Mouse (Mus musculus) heart, embryonic 11.5 days (tissue): ENCODE data around the gene Tecpr2. TPM values are rescaled to one million over a fixed set of nuclear protein-coding genes. Genes with fewer than 3 reads are reported as not detected.

ENCODE experiments used
- ATAC-seq: fragments of 200-750 bp; cut with Nextera tagmentation; replicated peaks from 2 replicates; pipeline ENCODE4 v1.8.0; 2017; ENCODE audit warnings: moderate library complexity; ENCODE audit not compliant: insufficient number of reproducible peaks, low FRiP score, low TSS enrichment
- H3K27ac ChIP-seq: fragments of 300-500 bp; sonication (generic); 2 replicates; pipeline ENCODE4 v1.5.1; 2014; ENCODE audit warnings: mild to moderate bottlenecking, low read depth, low read length
- H3K27me3 ChIP-seq: fragments of 300-500 bp; sonication (generic); 2 replicates; pipeline ENCODE4 v1.6.1; 2014; ENCODE audit warnings: mild to moderate bottlenecking, low read length, mixed read lengths; ENCODE audit not compliant: control insufficient read depth, insufficient read depth
- H3K36me3 ChIP-seq: fragments of 300-500 bp; sonication (generic); 2 replicates; pipeline ENCODE4 v1.6.1; 2014; ENCODE audit warnings: mild to moderate bottlenecking, low read length, moderate library complexity, mixed read lengths; ENCODE audit not compliant: control insufficient read depth, insufficient read depth
- H3K4me1 ChIP-seq: fragments of 300-500 bp; sonication (generic); 2 replicates; pipeline ENCODE4 v1.6.1; 2014; ENCODE audit warnings: low read length; ENCODE audit not compliant: control insufficient read depth, insufficient read depth
- H3K4me2 ChIP-seq: fragments of 300-500 bp; sonication (generic); 2 replicates; pipeline ENCODE4 v1.6.1; 2014; ENCODE audit warnings: mild to moderate bottlenecking, moderate library complexity
- H3K4me3 ChIP-seq: fragments of 300-500 bp; sonication (generic); 2 replicates; pipeline ENCODE4 v1.5.1; 2014; ENCODE audit warnings: low read depth, low read length
- H3K9ac ChIP-seq: fragments of 300-500 bp; sonication (generic); 2 replicates; pipeline ENCODE4 v1.6.1; 2014; ENCODE audit warnings: mild to moderate bottlenecking, low read depth, low read length, moderate library complexity
- H3K9me3 ChIP-seq: fragments of 300-500 bp; sonication (generic); replicated peaks from 2 replicates; pipeline ENCODE4 v1.6.1; 2016; ENCODE audit warnings: low read length; ENCODE audit not compliant: control insufficient read depth
- WGBS: fragments of 180-500 bp; shearing (Covaris S2); extraction: QIAGEN DNeasy Blood & Tissue Kit; methylation state at CpG from one replicate; pipeline ENCODE4 v1.1.7; 2014; ENCODE audit not compliant: insufficient replicate concordance; 5-methylcytosine and 5-hydroxymethylcytosine counted together
- polyA plus RNA-seq: library from polyadenylated mRNA; unstranded; fragments of >200 nt; fragmentation: Nextera tagmentation; extraction: Ambion mirVana; gene quantifications from 2 replicates; pipeline ENCODE4 v1.2.1, GENCODE M21; 2014

Tecpr2 gene
- polyA plus RNA-seq: 2.5 and 2.8 TPM in 2 replicates

DNA sequence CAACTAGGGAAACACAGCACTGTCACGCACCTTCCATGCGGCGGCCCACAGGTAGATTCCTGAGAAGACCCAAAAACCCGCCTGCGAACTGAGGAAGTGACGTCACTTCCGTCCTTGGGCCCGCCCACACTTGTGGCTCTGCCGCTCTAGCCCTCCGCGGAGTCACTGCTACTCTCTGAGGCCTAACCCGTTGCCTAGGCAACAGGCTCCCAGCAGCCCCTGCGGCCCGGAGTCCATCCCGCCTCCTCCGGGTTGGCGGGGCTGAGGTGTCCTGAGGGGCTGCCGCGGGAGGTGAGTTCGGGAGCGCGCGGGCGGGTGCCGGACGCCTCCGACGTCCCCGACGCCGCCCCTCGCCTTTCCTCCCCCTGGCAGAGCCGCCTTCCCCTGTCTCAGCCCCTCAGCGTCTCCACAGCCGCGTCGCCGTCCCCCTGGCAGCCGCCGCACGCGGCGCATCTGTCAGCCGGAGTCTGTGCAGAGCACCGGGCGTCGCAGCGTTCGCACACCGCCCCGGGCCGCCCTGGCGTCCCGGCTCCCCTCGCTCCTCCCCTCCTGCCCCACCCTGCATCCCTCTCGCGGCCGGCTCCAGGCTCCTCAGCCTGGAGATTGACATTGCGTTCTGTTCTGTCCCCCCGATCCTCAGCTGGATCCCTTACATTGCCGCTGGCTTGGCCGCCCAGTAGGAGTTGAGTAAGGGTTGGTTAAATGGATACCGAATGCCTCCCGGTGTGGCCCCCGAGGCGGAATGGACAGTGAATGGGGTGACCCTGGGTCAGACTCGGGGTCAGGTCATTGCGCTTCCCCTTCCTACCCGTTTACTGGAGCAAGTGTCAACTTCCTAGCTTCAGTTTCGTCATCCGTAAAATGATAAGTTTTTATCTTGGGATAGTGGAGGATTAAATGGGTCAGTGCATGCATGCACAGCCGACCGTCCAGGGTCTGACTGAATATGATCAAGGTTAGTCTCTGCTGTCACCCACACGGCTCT lies at the start of gene Tecpr2, which contains the start of gene Cinp:
Tecpr2 (plus strand) TSS at position 229 of the 985 bp plus-strand sequence.
Cinp (minus strand) TSS at position 110 of the 985 bp plus-strand sequence.
- Histone ChIP-seq H3K4me1 (peaks cover 10% of the 10 kb centered on the region; the same call in 1 of the 2 replicates), H3K4me2 (peak within 1 kb of the TSS; percentile 93), H3K4me3 (peak within 1 kb of the TSS; percentile 82), H3K9me3 (no peaks in the 10 kb centered on the region), H3K27me3 (no peaks in the 10 kb centered on the region), H3K27ac (peak within 1 kb of the TSS; percentile 77), H3K36me3 (no peaks in the 10 kb centered on the region), H3K9ac (peak within 1 kb of the TSS; percentile 83)
- peak; percentile 99 for ATAC-seq
- WGBS: under 1% methylated on average over 70 of the region's 74 CpGs

DNA sequence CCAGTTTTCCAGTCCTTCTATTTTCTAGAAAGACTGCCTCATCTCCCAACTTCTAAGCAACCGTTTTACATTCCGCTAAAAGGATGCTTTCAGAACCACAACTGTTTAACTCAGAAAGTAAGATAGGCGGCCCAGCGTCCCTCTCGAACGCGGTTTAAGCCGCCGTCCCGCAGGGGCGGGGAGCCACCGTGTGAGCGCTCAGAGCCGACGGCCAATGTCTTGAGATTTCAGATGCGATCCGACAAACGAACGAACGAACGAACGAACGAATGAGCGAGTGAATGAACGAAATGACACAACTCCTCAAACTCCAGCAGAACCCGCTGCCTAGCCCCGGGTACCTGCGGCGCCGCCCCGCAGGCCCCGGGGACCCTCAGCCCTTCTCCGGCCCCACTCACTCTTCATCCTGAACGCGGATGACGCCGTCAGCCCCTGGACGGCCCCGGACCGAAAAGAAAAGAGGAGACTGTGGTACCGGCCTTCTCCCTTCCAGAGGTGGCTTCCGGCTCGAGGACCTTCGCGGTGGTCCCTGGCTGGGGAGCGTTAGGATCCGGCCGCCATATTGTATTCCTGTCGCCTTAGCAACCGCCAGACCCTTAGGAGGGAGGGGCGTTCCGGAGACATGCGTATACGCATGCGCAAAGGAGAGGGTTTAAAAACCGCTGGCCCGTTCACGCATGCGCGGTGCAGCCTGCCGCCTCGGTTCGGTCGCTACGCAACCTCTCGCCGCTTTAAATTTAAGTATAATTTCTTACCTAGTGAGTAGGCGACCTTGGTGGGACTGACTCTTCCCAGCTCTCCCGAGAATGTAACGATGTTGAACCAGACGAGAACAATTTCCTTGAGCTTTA lies 48.5 kb upstream of the Tecpr2 start, which contains the start of gene Mok:
Mok (minus strand) TSS at position 592 of the 851 bp plus-strand sequence.
- no peak within 1 kb of the TSS for H3K27ac ChIP-seq
- peak within 1 kb of the TSS; percentile 52; the same call in 1 of the 2 replicates for H3K9ac ChIP-seq
- H3K9me3 ChIP-seq: no peaks in the 10 kb centered on the region
- WGBS: under 1% methylated on average over 71 of the region's 71 CpGs
- ATAC-seq: peak; percentile 58
- H3K4me1 ChIP-seq: peaks cover 8% of the 10 kb centered on the region
- peak within 1 kb of the TSS; percentile 78 for H3K4me3 ChIP-seq
- no peaks in the 10 kb centered on the region for H3K27me3 ChIP-seq
- H3K36me3 ChIP-seq: no peaks in the 10 kb centered on the region
- peak within 1 kb of the TSS; percentile 74 for H3K4me2 ChIP-seq

DNA sequence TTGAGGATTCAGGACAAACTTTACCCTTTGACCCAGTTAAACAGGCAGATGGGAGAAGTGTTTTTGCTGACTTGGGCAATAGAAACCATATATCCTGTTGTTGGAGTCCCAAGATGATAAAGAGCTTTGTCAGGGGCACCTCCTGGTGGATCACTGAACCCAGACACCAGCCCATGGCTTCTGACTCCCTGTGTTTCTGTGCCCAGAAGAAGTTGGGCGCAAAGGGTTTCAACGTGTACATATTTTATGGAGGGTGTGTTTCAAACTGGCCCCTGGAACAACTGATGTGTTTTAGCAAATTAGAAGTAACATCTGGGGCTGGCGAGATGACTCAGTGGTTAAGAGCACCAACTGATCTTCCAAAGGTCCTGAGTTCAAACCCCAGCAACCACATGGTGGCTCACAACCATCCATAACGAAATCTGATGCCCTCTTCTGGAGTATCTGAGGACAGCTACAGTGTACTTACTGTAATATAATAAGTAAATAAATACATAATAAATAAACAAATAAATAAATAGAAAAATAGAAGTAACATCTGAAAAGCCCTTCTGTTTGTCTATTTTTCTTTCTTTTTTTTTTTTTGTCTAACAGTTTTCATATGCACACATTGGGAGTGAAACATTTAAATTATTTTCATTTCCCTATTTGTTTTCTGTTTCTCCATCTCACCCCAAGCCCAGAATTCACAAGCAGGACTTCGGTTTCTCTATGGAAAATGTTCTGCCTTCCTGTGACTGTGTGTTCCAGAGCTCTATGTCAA lies 47.2 kb upstream of the Tecpr2 start:
- no peak overlapping the region; the same call in 1 of the 2 replicates for H3K4me2 ChIP-seq
- ATAC-seq: no peak
- no peaks in the 10 kb centered on the region for H3K27me3 ChIP-seq
- H3K9ac ChIP-seq: no peak overlapping the region
- peaks cover 16% of the 10 kb centered on the region for H3K4me1 ChIP-seq
- H3K27ac ChIP-seq: no peak overlapping the region
- H3K4me3 ChIP-seq: no peak overlapping the region
- H3K36me3 ChIP-seq: no peaks in the 10 kb centered on the region
- H3K9me3 ChIP-seq: no peaks in the 10 kb centered on the region
- 65% methylated on average over 5 of the region's 5 CpGs for WGBS

DNA sequence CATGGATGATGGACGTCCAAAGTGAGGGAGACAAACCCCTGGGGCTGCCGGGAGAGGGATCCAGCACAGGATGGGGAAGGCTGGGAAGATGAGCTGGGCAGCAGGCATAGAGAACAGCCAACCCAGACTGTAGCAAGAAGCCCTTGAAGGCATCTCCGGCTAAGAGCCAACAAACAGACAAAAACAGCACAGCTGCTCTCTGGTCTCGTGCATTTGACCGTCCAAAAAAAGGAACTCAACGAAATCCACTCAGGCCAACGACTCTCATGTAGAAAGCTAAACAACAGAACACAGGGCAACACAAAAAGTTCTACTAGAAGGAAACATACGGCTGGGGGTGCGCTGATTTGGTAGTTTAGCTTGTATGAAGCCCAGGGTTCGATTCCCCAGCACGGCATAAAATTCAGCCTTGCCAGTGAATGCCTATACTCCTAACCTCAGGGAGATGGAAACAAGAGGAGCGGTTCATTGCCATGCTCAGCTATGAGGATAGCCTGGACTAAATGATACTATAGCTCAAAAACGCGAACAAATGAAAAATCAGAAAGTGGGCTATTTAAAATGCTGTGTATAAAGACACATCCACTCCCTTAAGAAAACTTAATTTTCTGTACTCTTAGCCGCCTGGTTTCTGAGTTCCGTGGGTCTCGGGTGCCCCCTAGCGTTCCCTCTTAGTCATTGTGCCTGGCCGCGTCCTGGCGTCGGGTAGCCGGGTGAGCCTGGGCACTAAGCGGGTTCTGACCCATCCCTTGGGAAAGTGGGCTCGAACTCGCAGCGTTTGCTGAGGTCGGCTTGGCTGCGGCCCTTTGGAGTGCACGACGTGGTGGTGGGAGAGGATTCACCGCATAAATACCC lies 45.6 kb upstream of the Tecpr2 start:
- 18% methylated on average over 32 of the region's 32 CpGs for WGBS
- Histone ChIP-seq H3K27me3 (no peaks in the 10 kb centered on the region), H3K9me3 (no peaks in the 10 kb centered on the region), H3K4me2 (peak overlapping the region; percentile 87), H3K4me1 (peaks cover 11% of the 10 kb centered on the region), H3K36me3 (no peaks in the 10 kb centered on the region), H3K4me3 (peak overlapping the region; percentile 54), H3K27ac (no peak overlapping the region), H3K9ac (peak overlapping the region; percentile 64)
- ATAC-seq: no peak

DNA sequence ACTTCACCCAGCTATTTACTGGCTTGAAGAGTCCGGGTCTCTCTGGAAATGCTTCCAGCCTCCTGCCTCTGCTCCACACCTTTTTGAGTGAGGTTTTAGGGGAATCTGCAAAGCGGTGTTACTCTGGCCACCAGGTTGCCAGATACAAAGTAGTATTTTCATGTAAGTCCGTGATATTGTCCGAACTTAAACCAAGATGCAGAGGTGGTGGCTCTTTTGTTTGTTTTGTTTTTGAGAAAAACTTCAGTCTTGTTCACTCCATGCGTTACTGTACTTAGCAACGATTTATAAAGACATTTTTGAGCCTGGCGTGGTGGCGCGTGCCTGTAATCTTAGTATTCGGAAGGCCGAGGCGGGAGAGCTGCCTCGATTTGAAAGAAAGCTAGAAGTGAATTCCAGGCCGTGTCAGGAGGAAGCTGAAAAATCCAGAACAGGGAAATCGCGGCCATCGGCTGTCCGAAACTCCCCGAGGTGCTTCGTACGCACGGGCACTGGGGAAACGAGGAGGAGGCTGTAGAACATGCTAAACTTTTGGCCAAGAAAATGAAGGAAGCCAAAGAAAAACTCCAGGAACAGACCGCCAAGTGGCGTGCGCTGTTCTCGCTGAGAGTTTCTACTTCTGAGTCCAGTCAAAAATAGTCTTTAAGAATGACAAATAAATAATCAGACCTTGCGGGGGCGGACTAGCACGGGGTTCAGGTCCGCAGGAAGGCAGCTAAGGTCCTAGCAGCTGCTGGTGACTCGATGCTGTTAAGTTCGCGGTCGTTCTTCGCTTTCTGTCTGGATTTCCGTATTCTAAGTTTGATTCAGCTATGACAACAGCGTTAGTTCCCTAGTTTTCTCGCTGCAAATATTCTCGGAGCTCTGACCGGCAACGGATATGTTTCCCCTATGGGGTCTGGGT lies 44.6 kb upstream of the Tecpr2 start:
- ATAC-seq: no peak
- Histone ChIP-seq H3K4me3 (peak overlapping the region; percentile 54), H3K4me1 (peaks cover 11% of the 10 kb centered on the region), H3K9me3 (no peaks in the 10 kb centered on the region), H3K27me3 (no peaks in the 10 kb centered on the region), H3K9ac (peak overlapping the region; percentile 64), H3K27ac (peak overlapping the region; percentile 64), H3K4me2 (peak overlapping the region; percentile 87), H3K36me3 (no peaks in the 10 kb centered on the region)
- WGBS: 1% methylated on average over 42 of the region's 42 CpGs

DNA sequence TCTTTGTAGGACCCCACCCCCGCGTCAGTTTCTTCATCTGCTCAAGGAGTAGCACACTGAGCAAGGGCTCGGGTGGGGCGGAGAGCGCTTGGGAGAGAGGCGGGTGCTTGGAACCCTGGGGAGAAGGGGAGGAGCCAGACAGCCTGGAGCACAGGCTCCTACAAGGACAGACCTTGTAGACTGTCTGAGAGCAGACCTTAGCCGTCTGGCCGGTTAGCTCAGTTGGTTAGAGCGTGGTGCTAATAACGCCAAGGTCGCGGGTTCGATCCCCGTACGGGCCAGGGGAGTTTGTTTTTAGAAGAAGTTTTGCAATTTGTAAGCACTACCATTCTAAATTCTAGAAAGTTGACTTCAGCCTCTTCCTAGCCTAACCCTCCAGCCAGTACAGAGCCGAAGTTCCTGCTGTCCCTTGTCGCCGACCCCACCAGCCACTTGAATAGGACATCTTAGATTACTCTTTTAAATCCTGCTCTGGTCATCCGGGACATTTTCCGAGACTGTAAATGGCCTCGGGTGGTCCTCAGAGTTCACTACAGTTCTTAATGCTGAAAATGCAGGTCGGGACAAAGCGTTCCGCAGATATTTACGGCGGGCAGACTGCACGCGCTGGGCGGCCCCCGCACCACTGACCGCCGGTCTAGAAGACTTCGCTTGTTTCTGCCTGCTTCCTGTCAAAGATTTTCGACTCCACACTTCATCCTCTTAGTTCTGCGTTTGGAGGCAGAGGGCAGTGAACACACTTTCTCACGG lies 43.8 kb upstream of the Tecpr2 start:
- Histone ChIP-seq H3K27me3 (no peaks in the 10 kb centered on the region), H3K36me3 (no peaks in the 10 kb centered on the region), H3K4me1 (peaks cover 11% of the 10 kb centered on the region), H3K4me2 (peak overlapping the region; percentile 87), H3K4me3 (peak overlapping the region; percentile 54), H3K27ac (peak overlapping the region; percentile 73), H3K9ac (peak overlapping the region; percentile 72), H3K9me3 (no peaks in the 10 kb centered on the region)
- WGBS: under 1% methylated on average over 36 of the region's 36 CpGs
- peak; percentile 93 for ATAC-seq
